Mouse (Mus musculus) ES-Bruce4 (cell line): ENCODE results near the gene Adamts7. TPM values are rescaled to one million over a fixed set of nuclear protein-coding genes. Genes with fewer than 3 reads are reported as not detected.

ENCODE experiments used
- H3K27ac ChIP-seq: 2 replicates; pipeline ENCODE4 v1.5.1; 2012; ENCODE audit warnings: low read length, inconsistent platforms; ENCODE audit not compliant: insufficient read depth
- H3K27me3 ChIP-seq: 2 replicates; pipeline ENCODE4 v1.6.1; 2012; ENCODE audit warnings: mild to moderate bottlenecking, low read length, inconsistent platforms; ENCODE audit not compliant: control insufficient read depth, poor library complexity, insufficient read depth, severe bottlenecking
- H3K36me3 ChIP-seq: 2 replicates; pipeline ENCODE4 v1.6.1; 2012; ENCODE audit warnings: inconsistent platforms, mild to moderate bottlenecking, low read length, moderate library complexity; ENCODE audit not compliant: control insufficient read depth, poor library complexity, insufficient read depth, severe bottlenecking
- H3K4me1 ChIP-seq: one replicate; pipeline ENCODE4 v1.8.1; 2011; ENCODE audit warnings: low read length; ENCODE audit not compliant: control insufficient read depth, insufficient read depth
- H3K4me3 ChIP-seq: 2 replicates; pipeline ENCODE4 v1.5.1; 2011; ENCODE audit warnings: low read depth, mild to moderate bottlenecking, low read length
- H3K9ac ChIP-seq: 2 replicates; pipeline ENCODE4 v1.6.1; 2012; ENCODE audit warnings: low read depth, mild to moderate bottlenecking, inconsistent platforms; ENCODE audit not compliant: poor library complexity, severe bottlenecking
- H3K9me3 ChIP-seq: replicated peaks from 2 replicates; pipeline ENCODE4 v1.6.1; 2012; ENCODE audit warnings: mild to moderate bottlenecking, low read length, inconsistent platforms; ENCODE audit not compliant: control insufficient read depth, poor library complexity, insufficient read depth, severe bottlenecking
- CTCF ChIP-seq: IDR thresholded peaks from one replicate; pipeline ENCODE4 v1.8.1; 2011; ENCODE audit warnings: low read depth, low read length
- EP300 ChIP-seq: IDR thresholded peaks from 2 replicates; pipeline ENCODE4 v1.6.1; 2011; ENCODE audit warnings: low read depth, low read length; ENCODE audit not compliant: insufficient read depth
- POLR2A ChIP-seq: IDR thresholded peaks from one replicate; pipeline ENCODE4 v1.8.1; 2011; ENCODE audit warnings: low read length; ENCODE audit not compliant: insufficient read depth
- polyA plus RNA-seq: library from polyadenylated mRNA; stranded (reverse); fragments of >200 nt; gene quantifications from 2 replicates; pipeline ENCODE4 v1.2.4, GENCODE M21; 2011; ENCODE audit warnings: low read depth; ENCODE audit not compliant: missing spikeins, insufficient read depth, insufficient read length

The Adamts7 gene
- polyA plus RNA-seq, 1 experiment, result 4.2 TPM

DNA sequence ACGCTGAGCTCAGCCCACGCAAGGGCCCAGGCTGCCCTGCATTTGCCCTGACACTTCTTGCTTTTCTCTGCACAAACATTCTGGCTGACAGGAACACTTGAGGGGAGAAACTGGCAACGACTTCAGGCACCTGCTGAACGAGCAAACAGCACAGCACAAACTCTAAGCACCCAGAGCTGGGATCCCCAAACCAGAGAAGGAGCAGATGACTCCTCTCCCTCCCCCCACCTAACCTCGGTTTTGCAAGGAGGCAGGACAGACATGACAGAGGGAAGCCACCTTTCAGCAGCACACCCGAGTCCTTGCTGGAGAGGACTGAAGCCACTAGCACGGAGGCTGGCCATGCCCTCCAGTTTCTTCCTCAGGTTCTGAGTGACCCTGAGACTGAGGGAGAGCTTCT, 84.4 kb downstream of the Adamts7 start:
- TF ChIP-seq EP300 (no peak), POLR2A (no peak), CTCF (no peak)
- Histone ChIP-seq H3K4me1 (no peaks in the 10 kb centered on the region), H3K27me3 (no peaks in the 10 kb centered on the region; the same call in 1 of the 2 replicates), H3K9me3 (no peaks in the 10 kb centered on the region), H3K4me3 (no peak overlapping the region), H3K27ac (no peak overlapping the region), H3K36me3 (no peaks in the 10 kb centered on the region), H3K9ac (no peak overlapping the region)

- Histone ChIP-seq H3K36me3 (no peaks in the 10 kb centered on the region), H3K4me1 (no peaks in the 10 kb centered on the region), H3K9ac (no peak overlapping the region), H3K27me3 (no peaks in the 10 kb centered on the region; the same call in 1 of the 2 replicates), H3K27ac (no peak overlapping the region), H3K4me3 (no peak overlapping the region), H3K9me3 (no peaks in the 10 kb centered on the region)
- TF ChIP-seq CTCF, result no peak
- TF ChIP-seq EP300, result no peak
- TF ChIP-seq POLR2A, result no peak
Observed at GRCm38 (mm10) chr9:90248326-90248725, 85.5 kb downstream of the Adamts7 start.

DNA sequence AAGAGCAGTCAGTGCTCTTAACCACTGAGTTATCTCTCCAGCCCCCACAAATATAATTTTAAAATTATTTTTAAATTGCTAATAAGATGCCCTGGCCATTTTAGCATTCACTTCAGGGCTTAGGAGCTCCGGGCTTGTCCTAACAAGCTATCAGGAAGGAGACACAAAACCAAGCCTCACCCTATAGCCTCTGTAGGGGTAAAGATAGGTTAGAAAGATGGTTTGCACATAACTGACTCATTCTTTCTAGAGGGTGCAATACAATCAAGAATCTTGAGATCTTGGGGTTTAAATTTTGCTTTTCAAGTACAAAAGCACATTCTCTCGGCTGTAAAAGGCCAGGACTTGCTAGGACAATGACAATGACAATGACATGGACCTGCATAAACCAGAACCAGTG, 86.2 kb downstream of the Adamts7 start:
- Histone ChIP-seq H3K4me1 (no peaks in the 10 kb centered on the region), H3K36me3 (no peaks in the 10 kb centered on the region), H3K4me3 (no peak overlapping the region), H3K9ac (no peak overlapping the region), H3K27me3 (no peaks in the 10 kb centered on the region; the same call in 1 of the 2 replicates), H3K27ac (no peak overlapping the region), H3K9me3 (no peaks in the 10 kb centered on the region)
- TF ChIP-seq EP300 (no peak), CTCF (no peak), POLR2A (no peak)

DNA sequence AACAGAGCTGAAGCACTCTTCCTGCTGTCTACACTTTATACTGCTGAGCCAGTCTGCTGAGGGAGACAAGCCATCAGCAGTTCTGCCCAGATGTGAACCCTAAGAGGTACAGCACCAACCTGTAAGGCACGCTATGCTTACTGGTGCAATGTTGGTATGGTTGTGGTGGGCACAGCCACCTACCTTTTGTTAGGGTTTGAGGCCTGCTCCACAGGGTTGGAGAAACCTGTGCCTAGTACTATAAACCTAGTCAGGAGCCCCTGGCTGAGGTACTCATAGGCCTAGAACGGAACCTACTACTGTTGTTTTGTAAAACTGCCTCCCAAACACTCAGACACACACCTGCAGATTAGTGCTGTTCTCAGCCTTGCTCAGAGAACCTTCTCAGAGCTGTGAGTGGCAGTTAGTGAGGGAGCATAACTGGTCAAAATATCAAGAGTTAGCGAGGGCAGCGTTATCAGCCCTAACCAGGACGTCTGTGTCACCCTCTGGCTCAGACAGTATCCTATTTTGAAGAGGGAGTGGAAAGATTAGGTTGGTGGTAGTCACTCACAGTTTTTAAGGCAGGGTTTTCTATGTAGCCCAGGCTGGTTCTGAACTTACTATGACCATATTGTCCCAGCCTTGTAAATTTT, 87.4 kb downstream of the Adamts7 start:
- H3K36me3 ChIP-seq, result no peaks in the 10 kb centered on the region
- no peaks in the 10 kb centered on the region; the same call in 1 of the 2 replicates for H3K27me3 ChIP-seq
- no peak overlapping the region for H3K4me3 ChIP-seq
- H3K9ac ChIP-seq, result no peak overlapping the region
- no peak for TF ChIP-seq EP300
- no peak for TF ChIP-seq POLR2A
- no peak for TF ChIP-seq CTCF
- no peak overlapping the region for H3K27ac ChIP-seq
- no peaks in the 10 kb centered on the region for H3K4me1 ChIP-seq
- H3K9me3 ChIP-seq, result no peaks in the 10 kb centered on the region

DNA sequence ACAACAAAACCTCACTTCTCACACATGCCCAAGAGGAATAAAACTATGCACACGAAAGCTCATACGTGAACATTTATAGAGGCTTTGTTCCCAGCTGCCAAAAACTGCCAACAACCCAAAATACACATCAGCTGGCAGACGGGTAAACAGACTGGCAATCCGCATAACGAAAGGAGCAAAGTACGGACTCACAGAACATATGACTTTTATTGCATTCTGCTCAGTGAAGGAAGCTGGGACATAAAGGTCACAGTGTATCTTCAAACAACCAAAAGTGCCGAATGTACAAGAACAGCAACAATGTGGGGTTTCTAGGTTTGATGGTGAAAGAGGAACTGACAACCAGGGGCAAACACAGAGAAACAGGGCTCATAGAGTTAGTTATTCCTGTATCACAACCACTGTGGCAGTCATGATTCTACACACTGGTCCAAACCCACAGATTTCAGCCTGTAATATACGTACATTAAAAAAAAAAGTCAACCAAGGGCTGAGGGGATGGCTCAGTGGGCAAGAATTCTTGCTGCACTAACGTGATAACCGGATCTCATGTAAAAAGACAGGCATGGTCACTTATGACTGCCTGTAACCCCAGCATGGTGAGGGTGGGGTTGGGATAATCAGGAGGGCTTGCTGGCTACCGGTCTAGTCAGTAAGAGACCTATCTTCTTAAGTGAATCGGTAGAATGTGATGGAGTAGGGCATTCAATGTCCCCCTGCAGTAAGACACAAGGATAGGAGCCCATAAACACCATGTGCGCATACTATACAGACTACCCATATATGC, 88.3 kb downstream of the Adamts7 start:
- H3K4me3 ChIP-seq, result no peak overlapping the region
- no peaks in the 10 kb centered on the region for H3K9me3 ChIP-seq
- no peak overlapping the region for H3K9ac ChIP-seq
- no peaks in the 10 kb centered on the region for H3K36me3 ChIP-seq
- H3K27ac ChIP-seq, result no peak overlapping the region
- no peaks in the 10 kb centered on the region; the same call in 1 of the 2 replicates for H3K27me3 ChIP-seq
- TF ChIP-seq CTCF (no peak), POLR2A (no peak), EP300 (no peak)
- no peaks in the 10 kb centered on the region for H3K4me1 ChIP-seq

DNA sequence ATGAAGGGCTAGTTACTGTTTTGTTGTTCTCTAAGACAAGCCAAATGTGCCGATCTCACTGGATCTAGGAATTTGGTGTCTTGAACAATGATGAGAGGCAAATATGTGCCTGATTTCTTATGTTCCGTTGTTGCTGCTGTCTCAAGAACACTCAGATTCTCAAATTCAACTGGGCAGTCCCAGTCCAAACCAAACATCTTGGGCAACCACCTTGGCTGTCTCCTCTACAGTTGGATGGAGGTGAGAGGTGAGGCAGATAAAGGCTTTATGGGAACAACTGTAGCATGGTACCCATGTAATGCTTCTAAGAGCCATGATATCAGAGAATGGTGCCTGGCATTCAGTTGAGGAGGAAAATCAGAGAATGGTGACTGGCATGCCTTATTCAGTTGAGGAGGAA, 90.3 kb downstream of the Adamts7 start:
- TF ChIP-seq CTCF (no peak), POLR2A (no peak), EP300 (no peak)
- H3K27me3 ChIP-seq, result no peaks in the 10 kb centered on the region; the same call in 1 of the 2 replicates

More for the DNA sequence above, 90.3 kb downstream of the Adamts7 start:
- no peak overlapping the region for H3K27ac ChIP-seq
- H3K36me3 ChIP-seq, result no peaks in the 10 kb centered on the region
- H3K9ac ChIP-seq, result no peak overlapping the region
- no peak overlapping the region for H3K4me3 ChIP-seq
- no peaks in the 10 kb centered on the region for H3K9me3 ChIP-seq
- peaks cover 2% of the 10 kb centered on the region for H3K4me1 ChIP-seq
